Mouse (Mus musculus): ENCODE results near the gene Gm21969.
A peak's percentile ranks its signal among the peaks of the same experiment; 100 is the strongest.

Gm21969 gene

DNA sequence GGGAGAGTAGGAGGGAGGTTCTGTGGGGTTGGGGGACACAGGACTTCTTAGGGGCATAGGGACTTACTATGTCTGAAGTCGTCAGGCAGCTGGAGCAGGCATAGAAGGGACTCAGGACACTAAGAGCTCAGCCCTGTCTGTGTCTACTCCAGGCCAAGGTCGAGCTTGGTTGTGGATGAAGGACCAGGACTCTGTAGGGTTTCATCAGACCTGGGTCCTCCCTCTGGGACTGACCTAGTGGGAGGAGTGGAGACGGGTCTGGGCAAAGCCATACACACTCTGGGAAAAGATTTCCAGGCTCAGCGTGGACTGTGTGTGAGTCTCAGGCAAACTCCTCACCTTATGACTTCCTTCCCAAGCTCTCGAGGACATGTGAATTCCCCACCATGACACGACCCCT is 16.8 kb downstream of the Gm21969 start:
- no peak for DNase-seq (ENCODE audit: low spot score in 2 of 2)

DNA sequence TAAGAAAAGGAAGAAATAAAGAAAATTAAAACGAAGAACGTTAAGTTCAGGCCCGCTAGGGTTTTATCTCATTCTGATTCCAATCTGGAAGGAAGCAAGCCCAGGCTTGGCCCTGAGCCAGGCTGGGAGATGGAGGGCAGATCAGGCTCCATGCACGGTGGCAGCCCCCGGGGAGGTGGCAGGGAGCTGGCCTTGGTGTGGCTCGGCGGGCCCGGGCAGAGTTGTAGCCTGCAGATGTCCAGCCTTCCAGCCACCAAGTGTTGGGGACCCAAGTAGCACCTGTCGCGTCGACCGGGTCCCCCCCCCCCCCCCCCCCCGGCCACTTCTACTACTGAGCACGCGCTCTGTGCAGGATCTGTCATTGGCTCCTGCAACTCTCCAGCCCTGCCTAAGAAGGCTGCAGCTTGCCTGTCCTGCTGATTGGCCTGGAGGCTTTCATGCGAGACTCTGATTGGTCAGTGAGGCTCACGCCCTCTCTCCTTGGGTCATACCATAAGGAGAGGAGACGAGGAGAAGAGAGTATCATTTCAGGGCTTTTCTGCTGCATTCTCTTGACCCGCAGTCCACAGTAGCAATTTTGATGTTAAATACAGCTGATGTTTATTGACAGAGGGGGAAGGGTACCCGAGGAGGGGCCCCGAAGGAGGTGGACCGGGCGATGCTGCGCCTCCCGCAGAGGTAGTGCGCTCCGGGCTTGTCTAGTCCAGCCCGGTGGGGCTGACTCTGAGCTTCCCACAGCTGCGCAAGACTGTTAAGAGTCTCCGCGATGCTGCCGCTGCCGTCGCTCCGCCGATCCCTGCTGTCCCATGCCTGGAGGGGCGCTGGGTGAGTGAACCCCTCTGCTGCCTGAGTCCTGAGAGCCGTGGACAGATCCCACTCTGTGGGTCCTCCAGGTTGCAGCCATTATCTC is 19.6 kb downstream of the Gm21969 start, which contains the start of gene Aldh4a1:
TSS of gene Aldh4a1 (plus strand) at position 494 of the 910 bp plus-strand sequence.
- peak; percentile 88 to 94 for DNase-seq (ENCODE audit: low spot score in 2 of 2)

DNA sequence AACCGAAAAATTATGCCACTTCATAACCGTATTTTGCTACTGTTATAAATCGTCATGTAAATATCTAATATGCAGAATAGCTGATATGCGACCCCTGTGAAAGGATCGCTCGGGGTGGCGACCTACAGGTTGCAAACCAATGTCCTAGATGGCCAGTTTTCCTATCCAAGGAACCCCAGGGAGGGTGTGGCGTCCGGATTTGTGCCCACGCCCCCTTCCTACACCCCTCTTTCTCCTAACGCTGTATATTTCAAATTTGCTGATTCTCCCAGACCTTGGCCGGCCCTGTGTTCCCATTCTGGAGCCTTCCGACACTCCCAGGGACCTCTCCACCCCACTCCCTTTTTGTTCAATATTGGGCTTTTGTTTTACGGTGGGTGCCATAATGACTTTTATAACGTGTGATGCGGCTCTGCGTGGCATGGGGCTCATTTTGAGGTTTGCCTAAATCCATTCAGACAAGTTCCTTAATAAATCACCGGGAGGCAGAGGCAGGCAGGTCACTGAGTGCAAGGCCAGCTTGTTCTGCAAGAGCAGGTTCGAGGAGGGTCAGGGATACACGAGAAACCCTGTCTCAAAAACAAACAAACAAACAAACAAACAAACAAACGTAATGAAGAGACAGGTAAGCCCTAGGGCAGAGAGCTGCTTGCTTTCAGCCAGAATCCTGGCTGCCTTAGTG is 20.6 kb downstream of the Gm21969 start:
- no peak for DNase-seq (ENCODE audit: low spot score in 2 of 2)

DNA sequence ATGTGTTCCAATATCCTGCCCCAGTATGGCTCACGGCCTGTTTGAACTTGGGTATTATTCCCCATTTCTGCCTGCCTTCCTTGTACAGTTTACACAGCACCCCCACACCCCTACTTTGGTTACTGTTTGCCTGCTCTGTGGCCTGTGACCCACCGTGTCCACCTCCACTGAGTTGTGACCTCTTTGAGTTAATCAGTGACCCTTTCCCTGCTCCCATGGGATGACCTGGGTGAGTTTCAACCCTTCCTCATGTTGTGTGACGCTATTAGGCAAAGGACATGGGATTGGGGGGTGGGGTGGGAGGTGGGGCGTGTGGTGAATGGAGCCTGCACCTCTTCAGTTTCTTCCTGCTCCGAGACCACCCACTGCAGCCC is 21.1 kb downstream of the Gm21969 start:
- DNase-seq (ENCODE audit: low spot score in 2 of 2): no peak

DNA sequence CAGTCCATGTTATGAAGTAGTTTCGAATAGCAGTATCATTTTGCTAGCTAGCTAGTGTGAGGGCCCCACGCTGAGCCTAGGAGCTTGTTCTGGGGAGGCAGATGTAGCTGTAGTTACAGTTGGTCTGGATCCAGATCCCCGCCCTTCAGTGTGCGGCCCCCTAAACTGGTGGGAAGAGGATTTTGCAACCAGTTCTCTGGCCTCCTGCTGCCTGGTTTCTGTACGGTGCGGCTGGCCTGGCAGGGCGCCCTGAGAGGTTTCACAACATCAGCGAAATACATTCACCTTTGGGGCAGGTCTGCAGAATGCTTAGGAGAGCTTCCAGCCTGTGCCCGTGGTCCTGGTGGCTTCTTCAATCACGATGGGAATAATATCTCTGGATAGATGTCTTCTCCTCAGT is 21.7 kb downstream of the Gm21969 start:
- no peak for DNase-seq (ENCODE audit: low spot score in 2 of 2)

DNA sequence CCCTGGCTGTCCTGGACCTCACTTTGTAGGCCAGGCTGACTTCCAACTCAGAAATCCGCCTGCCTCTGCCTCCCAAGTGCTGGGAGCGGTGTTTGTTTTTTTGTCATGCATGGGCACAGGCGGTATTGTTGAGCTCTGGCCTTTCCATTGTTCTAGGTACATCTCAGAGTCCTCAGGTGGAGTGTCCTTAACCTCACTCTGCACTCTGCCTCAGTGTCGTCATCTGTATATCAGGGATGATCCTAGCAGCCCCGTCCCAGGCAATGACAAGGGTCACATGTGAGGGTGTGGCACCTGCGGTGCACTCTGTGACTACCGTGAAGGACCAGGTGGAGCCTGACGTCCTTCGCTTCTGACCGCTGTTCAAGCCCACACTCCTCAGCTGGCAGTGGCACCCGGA is 24.4 kb downstream of the Gm21969 start:
- no peak for DNase-seq (ENCODE audit: low spot score in 2 of 2)

DNA sequence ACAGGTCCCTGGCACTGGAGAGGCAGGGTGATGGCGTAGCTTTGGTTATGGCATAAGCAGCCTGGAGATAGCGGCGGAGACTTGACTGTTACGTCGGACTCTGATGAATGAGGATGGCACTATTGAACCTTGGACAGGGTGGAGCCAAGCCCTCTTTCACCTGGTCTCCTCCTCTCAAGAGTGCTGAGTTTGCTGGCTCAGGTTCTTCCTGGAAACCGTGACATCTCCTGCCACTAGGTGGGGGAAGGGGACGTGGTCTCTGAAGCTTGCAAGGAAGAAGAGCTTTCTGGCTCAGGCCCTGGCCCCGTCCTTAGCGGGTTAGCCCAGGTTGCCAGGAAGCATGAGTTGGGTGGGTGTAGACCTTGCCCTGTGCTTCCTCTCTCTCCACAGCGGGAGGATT is 27.2 kb downstream of the Gm21969 start:
- DNase-seq (ENCODE audit: low spot score in 2 of 2): no peak

DNA sequence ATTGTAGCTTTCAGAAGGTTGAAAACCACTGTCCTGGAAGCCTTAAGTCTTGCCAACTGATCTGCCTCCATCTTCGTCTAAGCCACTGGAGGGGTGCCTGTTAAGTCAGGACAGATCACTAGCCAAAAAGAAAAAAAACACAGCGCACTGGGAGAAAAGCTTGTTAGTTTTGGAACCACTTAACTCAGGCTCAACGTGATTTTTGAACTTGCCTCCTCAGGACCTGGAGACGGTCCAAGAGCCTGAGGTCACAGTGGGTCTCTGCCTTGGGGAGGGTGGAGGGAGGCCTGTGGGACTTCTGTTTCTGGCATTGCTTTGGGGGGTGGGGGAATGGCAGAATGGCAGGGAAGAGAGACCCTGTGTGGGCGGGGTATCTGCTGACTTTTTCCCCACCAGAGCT is 28.2 kb downstream of the Gm21969 start:
- DNase-seq (ENCODE audit: low spot score in 2 of 2): no peak

DNA sequence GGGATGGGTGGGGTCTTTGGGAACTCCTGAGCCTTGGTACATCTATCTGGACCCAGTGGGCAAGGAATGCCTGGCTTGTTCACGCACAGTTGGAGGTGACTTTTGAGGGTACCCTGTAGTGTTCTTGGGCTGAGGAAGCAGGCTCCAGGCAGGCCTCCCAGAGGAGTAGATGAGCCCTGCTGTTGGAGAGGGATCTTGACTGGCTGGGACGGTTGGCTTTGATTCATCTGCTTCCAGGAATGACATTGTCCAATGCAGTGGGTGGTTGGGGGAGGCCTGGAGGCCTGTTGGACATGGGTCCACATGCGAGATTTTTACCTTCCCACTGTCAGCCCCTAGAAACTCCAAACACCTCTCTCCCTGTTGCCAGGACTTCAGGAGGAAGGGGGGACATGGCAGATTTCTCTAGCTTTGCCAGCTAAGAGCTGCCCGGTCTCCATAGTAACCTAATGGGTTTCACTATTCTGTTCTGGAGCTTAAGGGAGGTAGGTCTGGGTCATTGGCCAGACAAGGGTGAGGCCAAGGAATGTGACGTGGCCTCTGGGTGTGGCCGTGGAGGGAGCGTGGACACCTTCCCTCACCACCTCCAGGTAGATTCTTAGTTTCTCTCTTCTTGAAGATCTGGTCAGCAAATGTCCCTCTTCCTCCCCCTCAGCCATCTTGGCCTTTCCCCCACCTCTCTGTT is 28.7 kb downstream of the Gm21969 start:
- DNase-seq (ENCODE audit: low spot score in 2 of 2): no peak

DNA sequence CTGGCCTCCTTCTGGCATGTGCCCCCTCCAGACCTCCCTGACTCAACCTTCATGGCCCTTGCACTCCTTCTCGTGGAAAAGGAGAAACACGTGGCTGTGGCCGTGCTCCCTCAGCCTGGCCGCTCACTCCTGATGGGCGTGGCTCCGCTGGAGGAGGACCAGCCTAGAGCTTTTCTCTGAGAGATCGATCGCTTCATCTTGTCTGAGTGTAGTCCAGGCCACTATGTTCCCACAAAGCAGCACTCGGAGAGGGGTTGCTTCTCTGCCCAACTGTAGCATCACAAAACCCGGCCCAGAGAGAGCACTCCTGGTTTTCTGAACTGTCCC is 29.2 kb downstream of the Gm21969 start:
- no peak for DNase-seq (ENCODE audit: low spot score in 2 of 2)

DNA sequence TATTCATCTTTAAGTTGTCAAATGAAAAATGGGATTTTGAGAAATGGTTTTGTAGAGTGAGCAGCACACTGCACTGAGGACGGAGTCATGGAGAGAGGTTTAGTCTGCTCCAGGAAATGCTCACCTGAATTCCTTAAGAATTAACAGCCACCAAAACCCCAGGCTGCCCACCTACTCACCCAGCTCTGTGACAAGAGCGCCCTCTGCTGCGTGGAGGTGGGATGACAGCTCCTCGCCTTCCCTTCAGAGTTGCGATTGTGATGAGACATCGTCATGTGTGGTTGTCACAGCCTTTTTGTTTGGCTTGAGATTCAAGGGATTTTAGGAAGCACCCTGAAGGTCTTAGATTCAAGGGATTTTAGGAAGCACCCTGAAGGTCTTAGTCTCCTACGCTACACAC is 33.4 kb downstream of the Gm21969 start:
- peak; percentile 71 to 75 for DNase-seq (ENCODE audit: low spot score in 2 of 2)

DNA sequence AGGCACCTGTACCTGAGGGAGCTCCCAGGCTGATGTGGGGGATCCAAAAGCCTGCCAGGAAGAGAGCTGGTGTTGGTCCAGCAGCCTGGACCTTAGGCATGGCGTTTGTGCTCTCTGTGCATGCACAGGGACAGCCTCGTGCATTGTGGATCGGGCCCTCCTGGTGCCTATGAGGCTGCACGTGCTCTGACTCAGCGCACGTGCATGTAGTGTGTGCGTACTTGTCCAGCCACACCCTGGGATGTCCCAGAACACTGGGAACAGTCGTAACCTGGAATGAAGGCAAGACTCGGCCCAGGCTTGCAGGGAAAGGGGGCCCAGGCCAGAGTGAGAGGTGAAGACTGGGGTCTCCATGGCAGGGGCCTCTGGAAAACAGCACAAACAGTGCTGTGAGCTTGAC is 34.9 kb downstream of the Gm21969 start:
- DNase-seq (ENCODE audit: low spot score in 2 of 2): no peak

DNA sequence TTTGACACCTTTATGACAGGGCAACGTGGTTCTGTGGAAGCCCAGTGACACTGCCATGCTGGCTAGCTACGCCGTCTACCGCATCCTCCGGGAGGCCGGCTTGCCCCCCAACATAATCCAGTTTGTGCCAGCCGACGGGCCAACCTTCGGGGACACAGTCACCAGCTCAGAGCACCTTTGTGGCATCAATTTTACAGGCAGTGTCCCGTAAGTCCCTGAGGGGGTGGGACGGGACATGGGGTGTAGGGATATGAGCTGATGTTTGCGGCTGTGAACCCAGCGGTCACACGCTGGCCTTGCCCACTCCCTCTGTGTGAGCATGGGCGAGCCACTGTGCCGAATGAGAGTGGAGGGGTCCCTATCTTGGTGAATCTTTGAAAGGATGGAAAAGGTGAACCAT is 35.4 kb downstream of the Gm21969 start:
- no peak for DNase-seq (ENCODE audit: low spot score in 2 of 2)

DNA sequence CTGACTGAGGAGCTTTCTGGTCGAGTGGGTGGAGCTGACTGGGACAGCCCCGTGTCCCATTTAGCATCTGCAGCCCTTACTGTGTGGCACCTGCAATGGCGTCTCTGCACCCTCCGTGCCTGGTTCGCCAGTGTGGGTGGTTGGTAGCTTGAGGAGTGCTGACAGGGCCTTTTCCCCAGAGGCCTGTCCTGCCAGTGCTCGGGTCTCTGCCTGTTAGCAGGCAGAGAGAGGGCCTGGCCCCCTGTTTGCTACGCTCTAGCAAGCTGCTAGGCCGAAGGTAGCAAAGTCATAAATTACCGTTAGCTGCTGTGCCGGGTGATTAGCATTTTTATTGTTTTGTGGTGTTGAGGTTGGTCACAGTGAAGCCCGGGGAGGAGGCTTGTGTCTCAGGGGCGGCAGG is 36.8 kb downstream of the Gm21969 start:
- DNase-seq (ENCODE audit: low spot score in 2 of 2): no peak

DNA sequence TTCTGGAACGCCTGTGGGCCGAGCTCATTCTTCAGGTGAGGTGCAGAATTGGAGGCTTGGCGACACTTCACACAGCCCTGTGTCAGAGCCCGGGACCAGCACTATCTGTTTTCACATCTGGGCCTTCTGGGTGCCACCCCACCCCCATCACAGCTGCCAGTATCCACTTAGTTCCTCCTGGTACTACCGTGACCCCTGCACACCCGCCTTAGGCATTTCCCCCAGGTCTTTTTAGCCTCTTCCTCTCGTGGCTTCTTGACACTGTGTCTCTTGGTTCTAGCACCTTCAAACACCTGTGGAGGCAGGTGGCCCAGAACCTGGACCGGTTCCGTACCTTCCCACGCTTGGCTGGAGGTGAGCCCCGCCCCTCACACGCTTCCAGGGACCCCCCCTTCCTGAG is 37.3 kb downstream of the Gm21969 start:
- no peak for DNase-seq (ENCODE audit: low spot score in 2 of 2)

DNA sequence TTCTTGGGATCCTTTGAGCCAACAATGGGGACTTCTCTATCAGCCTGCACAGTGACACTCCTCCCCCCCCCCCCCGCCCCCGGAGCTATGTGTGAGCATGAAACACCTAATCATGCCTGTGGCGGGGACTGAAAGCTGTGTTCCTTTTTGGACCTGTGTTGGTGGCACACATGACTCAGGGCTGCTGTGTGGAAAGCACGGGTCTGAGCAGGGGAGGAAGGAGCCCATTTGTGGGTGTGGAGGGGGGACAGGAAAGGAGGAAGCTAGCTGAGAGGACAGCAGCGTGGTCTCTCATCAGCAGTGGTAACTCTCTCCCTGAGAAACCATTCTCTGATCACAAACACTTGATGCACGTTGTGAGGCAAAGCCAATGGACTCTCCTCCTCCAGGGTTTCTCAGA is 37.8 kb downstream of the Gm21969 start:
- no peak for DNase-seq (ENCODE audit: low spot score in 2 of 2)

DNA sequence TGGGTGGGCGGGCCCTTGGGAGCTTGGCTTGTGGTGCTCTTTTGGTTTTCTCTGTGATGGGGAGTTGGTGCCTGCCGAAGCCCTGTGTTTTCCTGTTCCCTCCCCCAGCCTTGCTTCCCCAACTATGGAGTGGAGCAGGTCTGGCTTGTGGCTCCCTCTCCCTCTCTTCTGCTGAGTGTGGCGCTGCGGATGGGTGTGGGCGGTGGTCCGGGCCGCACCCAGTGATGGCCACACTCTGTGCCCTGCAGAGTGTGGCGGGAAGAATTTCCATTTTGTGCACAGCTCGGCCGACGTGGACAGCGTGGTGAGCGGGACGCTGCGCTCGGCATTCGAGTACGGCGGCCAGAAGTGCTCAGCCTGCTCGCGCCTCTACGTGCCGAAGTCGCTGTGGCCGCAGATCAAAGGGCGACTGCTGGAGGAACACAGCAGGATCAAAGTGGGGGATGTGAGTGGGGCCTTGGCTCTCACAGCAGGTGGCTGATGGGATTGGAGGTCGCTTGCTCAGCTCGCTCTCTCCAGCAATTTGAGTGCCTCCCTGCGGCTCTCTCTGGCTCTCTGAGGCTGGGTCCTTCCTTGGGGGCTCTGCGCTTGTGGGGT is 38.9 kb downstream of the Gm21969 start:
- no peak for DNase-seq (ENCODE audit: low spot score in 2 of 2)

DNA sequence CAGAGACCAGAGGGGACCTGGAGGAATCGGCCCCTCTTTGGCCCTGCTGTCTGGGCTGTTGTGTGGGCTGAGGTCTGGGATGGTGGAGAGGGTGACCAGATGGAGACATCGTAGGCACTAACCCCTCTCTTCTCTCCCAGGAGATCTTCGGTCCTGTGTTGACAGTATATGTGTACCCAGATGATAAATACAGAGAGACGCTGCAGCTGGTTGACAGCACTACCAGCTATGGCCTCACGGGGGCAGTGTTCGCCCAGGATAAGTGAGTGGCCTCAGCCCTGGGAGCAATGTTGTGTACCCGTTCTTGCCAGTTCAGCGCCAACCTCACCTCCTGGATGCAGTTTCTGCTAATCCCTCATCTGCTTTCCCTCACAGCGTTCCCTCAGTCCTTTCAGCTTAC is 41.0 kb downstream of the Gm21969 start:
- DNase-seq (ENCODE audit: low spot score in 2 of 2): peak; percentile 81 to 82

DNA sequence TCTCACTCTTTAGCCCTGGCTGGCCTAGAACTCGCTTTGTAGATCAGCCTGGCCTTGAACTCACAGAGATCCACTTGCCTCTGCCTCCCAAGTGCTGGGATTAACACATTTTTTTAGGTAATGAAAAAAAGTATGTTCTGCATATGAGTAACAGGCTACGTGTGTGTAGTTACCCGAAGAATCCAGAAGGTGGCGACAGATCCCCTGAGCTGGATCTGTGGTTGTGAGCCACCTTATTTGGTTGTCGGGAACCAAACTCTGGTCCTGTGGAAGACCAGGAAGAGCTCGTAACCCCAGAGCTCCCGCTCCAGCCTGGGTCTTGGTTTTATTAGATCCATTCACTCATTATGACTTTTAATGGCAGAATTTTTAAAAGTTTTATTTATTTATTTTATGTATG is 43.9 kb downstream of the Gm21969 start:
- no peak for DNase-seq (ENCODE audit: low spot score in 2 of 2)

DNA sequence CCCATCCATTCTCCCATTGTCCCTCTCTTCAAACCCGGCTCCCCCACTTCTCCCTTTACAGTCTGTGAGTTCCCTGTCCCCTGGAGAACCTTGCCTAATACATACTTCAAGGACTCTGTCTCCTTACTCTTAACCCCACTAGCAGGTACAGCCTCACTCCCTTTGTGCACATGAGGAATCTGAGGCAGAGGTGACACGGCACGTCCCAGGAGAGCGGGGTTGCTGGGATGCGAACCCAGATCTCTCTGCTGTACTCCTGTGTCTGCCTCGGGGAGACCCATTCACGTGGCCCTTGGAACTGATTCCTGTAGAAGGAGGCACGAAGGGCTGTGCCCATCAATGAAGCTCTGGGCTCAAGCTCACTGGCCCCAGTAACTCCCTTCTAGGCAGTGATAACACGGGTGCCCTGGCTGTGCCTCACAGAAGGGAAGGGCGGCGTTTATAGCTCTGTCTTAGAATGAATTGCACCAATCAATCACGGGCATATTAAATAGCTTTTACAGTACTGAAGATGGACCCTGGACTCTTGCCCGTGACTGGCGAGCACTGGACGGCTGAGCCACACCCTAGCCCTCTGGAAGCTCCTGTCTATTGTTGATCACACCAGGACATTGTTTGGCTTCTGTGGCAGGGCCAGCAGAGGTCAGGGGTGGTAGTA is 47.2 kb downstream of the Gm21969 start:
- no peak for DNase-seq (ENCODE audit: low spot score in 2 of 2)

DNA sequence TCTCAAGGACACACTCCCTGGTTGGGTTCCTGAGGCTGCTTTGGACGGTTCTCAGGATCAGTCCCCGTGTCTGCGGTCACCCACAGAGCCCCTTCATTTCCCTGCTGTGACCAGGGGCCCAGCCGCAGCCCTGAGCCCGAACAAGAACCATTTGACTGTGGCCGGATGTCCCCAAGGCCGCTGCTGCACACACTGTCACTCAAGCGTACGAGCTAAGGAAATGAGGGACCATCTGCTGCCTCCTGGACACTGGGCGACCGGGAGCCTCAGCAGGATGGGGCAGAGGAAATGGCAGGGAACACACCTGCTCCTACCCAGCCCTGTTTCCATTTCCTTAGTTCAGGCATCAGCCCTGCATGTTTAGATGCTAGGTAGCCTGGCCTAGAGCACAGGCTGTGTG is 47.9 kb downstream of the Gm21969 start:
- DNase-seq (ENCODE audit: low spot score in 2 of 2): no peak

DNA sequence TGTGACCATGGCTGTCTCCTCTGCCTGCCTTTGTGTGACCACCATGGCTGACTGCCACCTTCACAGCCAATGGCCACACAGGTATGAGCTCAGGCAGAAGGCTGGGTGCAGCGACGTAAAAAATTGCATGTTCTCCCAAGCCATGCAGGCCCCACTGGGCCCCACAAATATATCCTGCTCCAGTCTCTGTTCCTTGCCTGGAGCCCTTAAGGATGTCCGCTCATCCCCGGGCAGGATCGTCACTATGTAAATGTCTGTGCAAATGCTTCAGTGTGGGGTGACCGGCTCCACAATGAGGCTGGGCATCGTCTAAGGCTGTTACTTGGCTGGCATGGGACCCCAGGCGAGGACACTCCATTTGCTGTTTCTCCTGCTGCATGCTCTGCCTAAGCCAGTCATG is 50.3 kb downstream of the Gm21969 start, which contains the start of gene Tas1r2:
TSS of gene Tas1r2 (plus strand) at position 301 of the 400 bp plus-strand sequence.
- no peak for DNase-seq (ENCODE audit: low spot score in 2 of 2)

Measured in frontal cortex, postnatal 36 days (tissue).